Mouse (Mus musculus) midbrain, embryonic 15.5 days (tissue): ENCODE measurements around the gene Cep41. TPM values are rescaled to one million over a fixed set of nuclear protein-coding genes. Genes with fewer than 3 reads are reported as not detected.

Experiments
- ATAC-seq: fragments of 200-750 bp; cut with Nextera tagmentation; replicated peaks from 2 replicates; pipeline ENCODE4 v1.8.0; 2017; ENCODE audit warnings: moderate TSS enrichment
- H3K27ac ChIP-seq: fragments of 300-500 bp; sonication (generic); 2 replicates; pipeline ENCODE4 v1.5.1; 2015; ENCODE audit warnings: mild to moderate bottlenecking, inconsistent platforms
- H3K27me3 ChIP-seq: fragments of 300-500 bp; sonication (generic); replicated peaks from 2 replicates; pipeline ENCODE4 v1.6.1; 2015; ENCODE audit warnings: inconsistent platforms
- H3K36me3 ChIP-seq: fragments of 300-500 bp; sonication (generic); replicated peaks from 2 replicates; pipeline ENCODE4 v1.6.1; 2015; ENCODE audit warnings: inconsistent platforms
- H3K4me1 ChIP-seq: fragments of 300-500 bp; sonication (generic); 2 replicates; pipeline ENCODE4 v1.6.1; 2015; ENCODE audit warnings: inconsistent platforms
- H3K4me2 ChIP-seq: fragments of 300-500 bp; sonication (generic); 2 replicates; pipeline ENCODE4 v1.6.1; 2015; ENCODE audit warnings: inconsistent platforms, mild to moderate bottlenecking, moderate library complexity
- H3K4me3 ChIP-seq: fragments of 300-500 bp; sonication (generic); 2 replicates; pipeline ENCODE4 v1.5.1; 2015; ENCODE audit warnings: mild to moderate bottlenecking, inconsistent platforms
- H3K9ac ChIP-seq: fragments of 300-500 bp; sonication (generic); 2 replicates; pipeline ENCODE4 v1.6.1; 2015; ENCODE audit warnings: mild to moderate bottlenecking, inconsistent platforms
- H3K9me3 ChIP-seq: fragments of 300-500 bp; sonication (generic); 2 replicates; pipeline ENCODE4 v1.6.1; 2016; ENCODE audit warnings: inconsistent platforms
- WGBS: fragments of 180-500 bp; shearing (Covaris S2); methylation state at CpG from one replicate; pipeline ENCODE4 v1.1.7; 2015; ENCODE audit warnings: mixed read lengths; 5-methylcytosine and 5-hydroxymethylcytosine counted together
- microRNA counts: library from miRNA; unstranded; fragments of <30 nt; microRNA quantifications from one replicate; lab custom pipeline; 2016
- microRNA-seq: library from miRNA; unstranded; fragments of <30 nt; microRNA quantifications from one replicate; pipeline ENCODE4, GENCODE M21; 2016
- polyA plus RNA-seq: library from polyadenylated mRNA; unstranded; fragments of >200 nt; fragmentation: Nextera tagmentation; extraction: Ambion mirVana; gene quantifications from 2 replicates; pipeline ENCODE4 v1.2.1, GENCODE M21; 2015

The Cep41 gene
- polyA plus RNA-seq, 1 experiment from 2014 or later, result 13.6 TPM

DNA sequence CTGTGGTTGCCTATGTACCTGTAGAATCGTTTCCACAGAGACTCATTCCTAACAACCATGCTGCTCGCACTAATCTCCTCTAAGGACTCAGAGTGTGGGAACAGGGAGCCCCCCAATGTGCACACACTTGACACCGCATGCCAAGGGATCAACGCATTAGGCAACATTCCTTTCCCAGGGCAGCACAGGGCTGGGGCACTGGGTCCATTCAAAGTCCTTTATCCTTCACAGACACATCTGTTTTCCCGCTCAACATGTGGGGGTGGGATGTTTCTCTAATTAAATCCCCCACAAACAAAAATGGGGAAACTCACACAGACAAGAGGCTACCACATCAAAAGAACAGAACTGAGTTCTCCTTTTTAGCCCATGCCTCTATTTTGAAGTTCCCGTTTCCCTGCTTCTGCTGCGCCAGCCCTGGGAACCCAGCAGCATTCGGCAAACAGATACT, 77.0 kb downstream of the Cep41 start:
- no peaks in the 10 kb centered on the region for H3K9me3 ChIP-seq
- no peak overlapping the region for H3K9ac ChIP-seq
- H3K4me2 ChIP-seq, result 0 out of 2 replicates have a peak overlapping the region, but pooled peaks have one; percentile 29
- H3K27me3 ChIP-seq, result no peaks in the 10 kb centered on the region
- peak overlapping the region; percentile 89 for H3K27ac ChIP-seq
- peaks cover 41% of the 10 kb centered on the region for H3K4me1 ChIP-seq
- 5% methylated on average over 8 of the region's 8 CpGs for WGBS
- H3K4me3 ChIP-seq, result no peak overlapping the region
- H3K36me3 ChIP-seq, result no peaks in the 10 kb centered on the region
- ATAC-seq, result 0 out of 2 replicates have a peak, but pooled peaks have one; percentile 16

DNA sequence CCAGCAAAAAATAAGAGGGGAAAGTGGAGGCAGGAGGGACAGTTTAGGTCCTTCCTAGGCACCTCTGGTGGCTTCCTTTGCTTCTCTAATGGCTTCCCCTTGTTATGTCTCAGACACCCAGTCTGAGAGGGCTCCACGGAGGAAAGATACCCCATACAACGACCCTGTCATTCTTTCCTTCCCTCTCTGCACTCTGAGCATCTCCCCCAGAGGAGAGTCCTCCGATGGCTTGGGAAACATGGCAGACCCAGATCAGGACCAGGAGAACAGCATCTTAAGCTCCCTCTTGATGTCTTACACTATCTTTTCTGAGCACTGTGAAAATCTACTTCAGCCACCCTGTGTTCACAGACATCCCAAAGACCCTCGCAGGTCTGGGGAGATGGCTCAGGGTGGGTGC, 77.8 kb downstream of the Cep41 start:
- Histone ChIP-seq H3K36me3 (no peaks in the 10 kb centered on the region), H3K9ac (no peak overlapping the region), H3K4me3 (no peak overlapping the region), H3K4me2 (no peak overlapping the region), H3K4me1 (peaks cover 41% of the 10 kb centered on the region), H3K9me3 (no peaks in the 10 kb centered on the region), H3K27ac (peak overlapping the region; percentile 89; the same call in 1 of the 2 replicates), H3K27me3 (no peaks in the 10 kb centered on the region)
- 2% methylated on average over 4 of the region's 4 CpGs for WGBS
- ATAC-seq, result no peak

DNA sequence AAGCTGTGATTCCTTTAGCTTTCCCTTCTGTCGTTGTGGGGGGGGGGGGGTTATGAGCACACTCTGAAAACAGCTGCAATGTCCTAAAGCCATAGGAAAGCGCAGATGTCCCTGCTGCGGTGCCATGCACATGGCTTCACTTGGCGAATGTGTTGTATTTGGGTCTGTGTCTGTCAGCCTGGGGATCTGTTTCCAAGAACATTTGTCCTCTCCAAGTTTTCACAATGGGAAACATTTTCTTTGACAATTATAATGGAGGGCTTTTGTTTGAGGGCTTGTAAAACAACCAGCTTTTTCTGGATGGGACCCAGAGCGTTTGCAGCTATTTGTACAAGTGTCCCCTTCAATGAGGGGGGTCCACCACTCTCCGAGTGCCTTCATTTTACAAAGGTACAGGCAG, 79.3 kb downstream of the Cep41 start:
- H3K9ac ChIP-seq, result no peak overlapping the region
- H3K9me3 ChIP-seq, result no peaks in the 10 kb centered on the region
- no peaks in the 10 kb centered on the region for H3K36me3 ChIP-seq
- no peak overlapping the region for H3K4me2 ChIP-seq
- no peaks in the 10 kb centered on the region for H3K27me3 ChIP-seq
- 67% methylated on average over 6 of the region's 6 CpGs for WGBS
- no peak overlapping the region for H3K4me3 ChIP-seq
- no peak for ATAC-seq
- no peak overlapping the region for H3K27ac ChIP-seq
- H3K4me1 ChIP-seq, result peaks cover 37% of the 10 kb centered on the region

DNA sequence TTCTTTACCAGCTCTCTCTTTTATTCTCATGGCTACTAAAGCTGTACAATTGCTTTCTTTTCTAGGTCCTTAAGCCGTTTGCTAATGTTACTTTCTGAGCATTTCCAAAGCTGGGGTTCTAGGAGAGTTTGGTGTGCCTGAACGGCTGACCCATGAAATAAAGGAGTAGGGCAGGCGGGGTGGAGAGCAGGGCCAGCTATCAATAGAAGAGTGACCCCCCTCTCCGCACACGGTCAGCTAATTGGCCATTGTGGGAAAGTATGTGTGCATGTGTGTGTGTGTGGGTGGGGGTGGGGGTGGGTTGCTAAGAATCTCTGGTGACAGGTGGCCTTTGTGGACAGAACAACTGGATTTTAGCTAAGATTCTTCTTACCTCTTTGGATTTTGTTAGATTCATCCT, 82.3 kb downstream of the Cep41 start:
- no peak overlapping the region for H3K9ac ChIP-seq
- no peak overlapping the region for H3K27ac ChIP-seq
- H3K9me3 ChIP-seq, result no peaks in the 10 kb centered on the region
- ATAC-seq, result no peak
- no peak overlapping the region for H3K4me3 ChIP-seq
- 32% methylated on average over 5 of the region's 5 CpGs for WGBS
- no peaks in the 10 kb centered on the region for H3K36me3 ChIP-seq
- H3K4me2 ChIP-seq, result no peak overlapping the region
- no peaks in the 10 kb centered on the region for H3K27me3 ChIP-seq
- peaks cover 7% of the 10 kb centered on the region for H3K4me1 ChIP-seq

DNA sequence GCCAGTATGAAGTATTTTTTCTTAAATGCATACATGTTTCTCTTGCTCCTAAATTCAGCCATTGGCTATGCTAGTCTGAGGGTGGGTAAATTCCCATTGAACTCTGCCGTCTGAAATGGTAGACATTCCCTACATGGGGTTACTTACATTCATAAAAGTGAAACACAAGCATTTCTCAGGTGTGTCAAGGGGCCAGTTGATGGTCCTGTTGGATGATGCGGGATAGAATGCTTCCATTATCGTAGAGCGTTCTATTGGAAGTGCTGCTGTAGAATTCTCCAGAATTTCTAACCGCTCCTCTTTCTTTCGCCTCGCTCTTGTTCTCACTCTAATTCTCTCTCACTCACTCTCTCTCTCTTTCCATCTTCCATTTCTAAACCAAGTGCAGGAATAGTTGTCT, 82.8 kb downstream of the Cep41 start, which contains the start of gene Cpa5:
Gene Cpa5 (plus strand): TSS at position 301 of the 400 bp plus-strand sequence.
- no peak within 1 kb of the TSS for H3K9ac ChIP-seq
- H3K27me3 ChIP-seq, result no peaks in the 10 kb centered on the region
- H3K36me3 ChIP-seq, result no peaks in the 10 kb centered on the region
- no peak within 1 kb of the TSS for H3K4me2 ChIP-seq
- WGBS, result 82% methylated on average over 7 of the region's 7 CpGs
- no peak within 1 kb of the TSS for H3K27ac ChIP-seq
- H3K4me1 ChIP-seq, result peaks cover 3% of the 10 kb centered on the region; the same call in 1 of the 2 replicates
- ATAC-seq, result no peak
- H3K9me3 ChIP-seq, result no peaks in the 10 kb centered on the region
- no peak within 1 kb of the TSS for H3K4me3 ChIP-seq

DNA sequence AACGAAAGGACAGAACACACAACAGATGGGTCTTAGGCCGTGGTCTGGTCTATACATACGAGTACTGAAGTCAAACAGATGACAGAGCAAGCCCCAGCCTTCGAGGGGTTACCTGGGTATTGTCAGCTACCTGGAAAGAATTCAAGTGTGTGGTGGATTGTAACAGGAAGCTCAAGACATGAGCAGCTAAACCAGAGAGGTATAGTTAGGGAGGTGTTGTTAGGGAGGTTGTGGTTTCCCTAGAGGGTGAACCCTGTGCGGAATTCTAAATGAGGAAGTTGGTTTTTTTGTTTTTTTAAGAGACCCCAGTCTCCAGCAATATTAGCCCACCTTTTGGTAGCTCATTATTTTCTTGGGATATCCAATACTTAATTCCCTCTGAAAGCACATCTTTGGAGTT, 87.9 kb downstream of the Cep41 start:
- Histone ChIP-seq H3K4me1 (no peaks in the 10 kb centered on the region), H3K36me3 (no peaks in the 10 kb centered on the region), H3K27me3 (no peaks in the 10 kb centered on the region), H3K4me2 (no peak overlapping the region), H3K9me3 (no peaks in the 10 kb centered on the region), H3K9ac (no peak overlapping the region), H3K4me3 (no peak overlapping the region), H3K27ac (no peak overlapping the region)
- no peak for ATAC-seq
- WGBS, result 85% methylated on average over 5 of the region's 5 CpGs

DNA sequence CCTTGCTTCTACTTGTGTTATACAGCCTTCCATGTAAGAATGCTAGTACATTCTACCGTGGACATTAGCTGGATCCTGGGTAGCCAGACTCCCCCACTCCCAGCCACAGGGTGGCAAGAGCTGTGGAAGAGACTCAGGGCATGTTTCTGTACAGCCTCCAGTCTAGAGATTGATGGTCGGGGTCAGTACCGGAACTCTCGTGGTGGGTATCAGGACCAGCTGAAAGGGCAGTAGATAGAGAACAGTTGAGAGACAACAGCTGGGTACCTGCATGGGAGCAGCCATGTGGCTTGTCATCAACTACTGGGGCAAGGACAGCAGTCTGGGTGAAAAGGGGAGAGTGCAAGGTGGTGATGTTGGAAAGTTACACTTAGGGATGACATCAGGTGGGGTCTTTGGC, 88.4 kb downstream of the Cep41 start:
- Histone ChIP-seq H3K27ac (no peak overlapping the region), H3K9me3 (no peaks in the 10 kb centered on the region), H3K27me3 (no peaks in the 10 kb centered on the region), H3K36me3 (no peaks in the 10 kb centered on the region), H3K4me1 (no peaks in the 10 kb centered on the region), H3K4me2 (no peak overlapping the region), H3K9ac (no peak overlapping the region), H3K4me3 (no peak overlapping the region)
- ATAC-seq, result no peak
- 91% methylated on average over 4 of the region's 4 CpGs for WGBS

DNA sequence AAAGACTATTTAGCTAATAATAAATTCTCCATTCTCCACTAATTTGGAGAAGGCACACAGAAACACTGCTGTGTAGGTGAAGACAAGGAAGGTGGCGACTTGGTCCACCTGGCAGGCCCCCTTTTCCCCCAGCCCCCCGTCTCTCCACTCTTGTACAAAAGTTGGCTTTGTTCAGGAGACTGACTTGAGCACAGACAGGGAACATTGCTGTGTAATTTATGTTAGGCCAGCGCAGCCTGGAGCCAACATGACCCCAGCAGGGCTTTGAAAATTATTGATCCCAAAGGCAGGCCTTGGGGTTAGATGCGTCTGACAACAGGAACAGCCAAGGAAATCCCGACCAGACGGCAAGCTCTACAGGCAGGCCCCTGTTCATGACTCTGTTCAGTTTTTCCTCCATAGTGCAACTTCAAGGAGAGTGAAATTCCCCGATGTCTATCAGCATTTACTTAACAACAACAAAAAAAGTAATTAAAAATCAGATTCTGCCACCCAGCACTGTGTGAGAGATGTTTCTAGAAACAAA, 89.1 kb downstream of the Cep41 start:
- H3K4me3 ChIP-seq, result no peak overlapping the region
- H3K4me2 ChIP-seq, result no peak overlapping the region
- H3K4me1 ChIP-seq, result no peaks in the 10 kb centered on the region
- ATAC-seq, result no peak
- 76% methylated on average over 7 of the region's 7 CpGs for WGBS
- no peaks in the 10 kb centered on the region for H3K27me3 ChIP-seq
- no peaks in the 10 kb centered on the region for H3K9me3 ChIP-seq
- H3K36me3 ChIP-seq, result no peaks in the 10 kb centered on the region
- no peak overlapping the region for H3K27ac ChIP-seq
- no peak overlapping the region for H3K9ac ChIP-seq

MicroRNAs within 50 kb of the gene (microRNA counts, 519-probe panel; counts per million panel counts)
- 2,776 counts per million, percentile 61 among the panel's probes with 10 or more counts for microRNA mmu-miR-335-3p (lab: Ali Mortazavi, UCI)
- 4,551 counts per million, percentile 95 among the panel's probes with 10 or more counts for microRNA mmu-miR-335-5p (lab: Ali Mortazavi, UCI)

Small RNAs within 50 kb of the gene (microRNA-seq; reads per million reads assigned to microRNA genes)
- 65,062 reads per million, percentile 100 among the genes with 10 or more reads in this experiment for gene Mir335

Other genes starting within 250 kb of the Cep41 start
- 31.3 and 31.6 TPM in 2 replicates for gene Tmem209, start 184.0 kb downstream of the Cep41 start, polyA plus RNA-seq
- 0.21 TPM in 1 of 2 replicates, not detected in the other for gene Ssmem1, start 183.9 kb downstream of the Cep41 start, polyA plus RNA-seq
- 6.7 and 8.4 TPM in 2 replicates for gene Cpa2, start 152.2 kb downstream of the Cep41 start, polyA plus RNA-seq
- gene Cpa4, start 125.4 kb downstream of the Cep41 start, polyA plus RNA-seq, result 1.0 and 1.5 TPM in 2 replicates
- gene Cpa5, start 82.7 kb downstream of the Cep41 start, polyA plus RNA-seq, result not detected in 2 replicates
- 0.63 and 0.89 TPM in 2 replicates for gene Cpa1, start 54.5 kb downstream of the Cep41 start, polyA plus RNA-seq
- gene Mest, start 29.8 kb upstream of the Cep41 start, polyA plus RNA-seq, result 344 and 374 TPM in 2 replicates
- gene Copg2, start 203.0 kb upstream of the Cep41 start, polyA plus RNA-seq, result 35.4 and 36.2 TPM in 2 replicates
- gene Tsga13, start 221.8 kb upstream of the Cep41 start, polyA plus RNA-seq, result 0.19 TPM in 1 of 2 replicates, not detected in the other